Mouse (Mus musculus) liver, embryonic 13.5 days (tissue): ENCODE results near the gene Clock. TPM values are rescaled to one million over a fixed set of nuclear protein-coding genes. Genes with fewer than 3 reads are reported as not detected.

ENCODE experiments used
- ATAC-seq: fragments of 200-750 bp; cut with Nextera tagmentation; 2 replicates; pipeline ENCODE4 v1.8.0; 2017; ENCODE audit warnings: low read depth, mild to moderate bottlenecking, moderate number of reproducible peaks, moderate library complexity
- DNase-seq: peaks from one replicate; pipeline ENCODE4 v3.0.0; 2022
- H3K27ac ChIP-seq: fragments of 300-500 bp; sonication (generic); 2 replicates; pipeline ENCODE4 v1.5.1; 2015; ENCODE audit warnings: moderate library complexity, mild to moderate bottlenecking, inconsistent platforms
- H3K27me3 ChIP-seq: fragments of 300-500 bp; sonication (generic); 2 replicates; pipeline ENCODE4 v1.6.1; 2015; ENCODE audit warnings: mild to moderate bottlenecking, inconsistent platforms
- H3K36me3 ChIP-seq: fragments of 300-500 bp; sonication (generic); 2 replicates; pipeline ENCODE4 v1.6.1; 2015; ENCODE audit warnings: mild to moderate bottlenecking, inconsistent platforms
- H3K4me1 ChIP-seq: fragments of 300-500 bp; sonication (generic); replicated peaks from 2 replicates; pipeline ENCODE4 v1.6.1; 2015; ENCODE audit warnings: inconsistent platforms
- H3K4me2 ChIP-seq: fragments of 300-500 bp; sonication (generic); 2 replicates; pipeline ENCODE4 v1.6.1; 2015; ENCODE audit warnings: inconsistent platforms, mild to moderate bottlenecking, moderate library complexity
- H3K4me3 ChIP-seq: fragments of 300-500 bp; sonication (generic); replicated peaks from 2 replicates; pipeline ENCODE4 v1.5.1; 2015; ENCODE audit warnings: mild to moderate bottlenecking, inconsistent platforms
- H3K9ac ChIP-seq: fragments of 300-500 bp; sonication (generic); 2 replicates; pipeline ENCODE4 v1.6.1; 2015; ENCODE audit warnings: mild to moderate bottlenecking, inconsistent platforms
- H3K9me3 ChIP-seq: fragments of 300-500 bp; sonication (generic); replicated peaks from 2 replicates; pipeline ENCODE4 v1.6.1; 2016; ENCODE audit warnings: inconsistent platforms
- WGBS: fragments of 180-500 bp; shearing (Covaris S2); methylation state at CpG from one replicate; pipeline ENCODE4 v1.1.7; 2015; ENCODE audit not compliant: insufficient replicate concordance; 5-methylcytosine and 5-hydroxymethylcytosine counted together
- polyA plus RNA-seq: library from polyadenylated mRNA; unstranded; fragments of >200 nt; fragmentation: Nextera tagmentation; extraction: Ambion mirVana; gene quantifications from 2 replicates; pipeline ENCODE4 v1.2.1, GENCODE M21; 2015

The Clock gene
- polyA plus RNA-seq, 1 experiment from 2014 or later: 1.7 TPM

- 48% methylated on average over 2 of the region's 2 CpGs for WGBS
- Histone ChIP-seq H3K4me2 (no peak overlapping the region), H3K9me3 (no peaks in the 10 kb centered on the region), H3K4me3 (no peak overlapping the region), H3K9ac (no peak overlapping the region), H3K27me3 (peaks cover 30% of the 10 kb centered on the region), H3K27ac (no peak overlapping the region), H3K36me3 (no peaks in the 10 kb centered on the region), H3K4me1 (peaks cover 13% of the 10 kb centered on the region)
- DNase-seq: no peak
- ATAC-seq: no peak
Observed at GRCm38 (mm10) chr5:76308206-76308605, 3.6 kb upstream of the Clock start.

GRCm38 (mm10) chr5:76306261-76306660 is 1.7 kb upstream of the Clock start:
- Histone ChIP-seq H3K27ac (no peak overlapping the region), H3K27me3 (peaks cover 30% of the 10 kb centered on the region), H3K4me1 (peaks cover 17% of the 10 kb centered on the region), H3K36me3 (no peaks in the 10 kb centered on the region), H3K9ac (no peak overlapping the region), H3K4me2 (no peak overlapping the region), H3K4me3 (no peak overlapping the region), H3K9me3 (no peaks in the 10 kb centered on the region)
- no peak for ATAC-seq
- 69% methylated on average over 3 of the region's 3 CpGs for WGBS
- DNase-seq: no peak

GRCm38 (mm10) chr5:76305616-76306015 is 1.0 kb upstream of the Clock start:
- no peak overlapping the region for H3K27ac ChIP-seq
- DNase-seq (no peak), ATAC-seq (no peak)
- peaks cover 30% of the 10 kb centered on the region for H3K27me3 ChIP-seq
- H3K36me3 ChIP-seq: no peaks in the 10 kb centered on the region
- H3K4me2 ChIP-seq: peak overlapping the region; percentile 90
- no peaks in the 10 kb centered on the region for H3K9me3 ChIP-seq
- H3K4me3 ChIP-seq: peak overlapping the region; percentile 85
- H3K9ac ChIP-seq: no peak overlapping the region
- peaks cover 17% of the 10 kb centered on the region for H3K4me1 ChIP-seq
- WGBS: 8% methylated on average over 8 of the region's 8 CpGs

- Histone ChIP-seq H3K9ac (peak overlapping the region; percentile 84), H3K36me3 (no peaks in the 10 kb centered on the region), H3K4me3 (peak overlapping the region; percentile 85), H3K4me2 (peak overlapping the region; percentile 90), H3K27ac (peak overlapping the region; percentile 74), H3K9me3 (no peaks in the 10 kb centered on the region), H3K27me3 (peaks cover 22% of the 10 kb centered on the region), H3K4me1 (peaks cover 17% of the 10 kb centered on the region)
- peak; percentile 82 for ATAC-seq
- DNase-seq: peak; percentile 42
- under 1% methylated on average over 99 of the region's 100 CpGs for WGBS
Observed at GRCm38 (mm10) chr5:76303745-76304451, 694 bp downstream of the Clock start.

GRCm38 (mm10) chr5:76303379-76303744 is 1.2 kb downstream of the Clock start:
- 0 out of 2 replicates have a peak overlapping the region, but pooled peaks have one; percentile 12 for H3K27ac ChIP-seq
- DNase-seq (no peak), ATAC-seq (no peak)
- H3K36me3 ChIP-seq: no peaks in the 10 kb centered on the region
- no peaks in the 10 kb centered on the region for H3K9me3 ChIP-seq
- H3K4me1 ChIP-seq: peaks cover 17% of the 10 kb centered on the region
- peak overlapping the region; percentile 85 for H3K4me3 ChIP-seq
- peak overlapping the region; percentile 90 for H3K4me2 ChIP-seq
- peak overlapping the region; percentile 84 for H3K9ac ChIP-seq
- 6% methylated on average over 11 of the region's 11 CpGs for WGBS
- H3K27me3 ChIP-seq: peaks cover 22% of the 10 kb centered on the region

- Histone ChIP-seq H3K4me2 (no peak overlapping the region), H3K4me1 (peaks cover 17% of the 10 kb centered on the region), H3K27me3 (peaks cover 21% of the 10 kb centered on the region), H3K4me3 (no peak overlapping the region), H3K36me3 (no peaks in the 10 kb centered on the region), H3K9ac (no peak overlapping the region), H3K9me3 (no peaks in the 10 kb centered on the region), H3K27ac (no peak overlapping the region)
- ATAC-seq (no peak), DNase-seq (no peak)
- WGBS: 61% methylated on average over 2 of the region's 2 CpGs
Observed at GRCm38 (mm10) chr5:76302009-76302408, 2.6 kb downstream of the Clock start.

GRCm38 (mm10) chr5:76289234-76289691 is 15.3 kb downstream of the Clock start:
- no peak overlapping the region for H3K27ac ChIP-seq
- no peaks in the 10 kb centered on the region for H3K27me3 ChIP-seq
- no peak overlapping the region for H3K9ac ChIP-seq
- 68% methylated on average over 8 of the region's 8 CpGs for WGBS
- no peak for DNase-seq
- peaks cover 16% of the 10 kb centered on the region for H3K4me1 ChIP-seq
- no peak overlapping the region for H3K4me2 ChIP-seq
- ATAC-seq: no peak
- no peaks in the 10 kb centered on the region for H3K36me3 ChIP-seq
- no peak overlapping the region for H3K4me3 ChIP-seq
- no peaks in the 10 kb centered on the region for H3K9me3 ChIP-seq

GRCm38 (mm10) chr5:76288256-76288655 is 16.3 kb downstream of the Clock start:
- Histone ChIP-seq H3K4me2 (no peak overlapping the region), H3K9ac (no peak overlapping the region), H3K4me3 (no peak overlapping the region), H3K4me1 (peaks cover 21% of the 10 kb centered on the region), H3K27me3 (no peaks in the 10 kb centered on the region), H3K36me3 (no peaks in the 10 kb centered on the region), H3K27ac (no peak overlapping the region), H3K9me3 (no peaks in the 10 kb centered on the region)
- WGBS: 76% methylated on average over 3 of the region's 3 CpGs
- DNase-seq (no peak), ATAC-seq (no peak)

GRCm38 (mm10) chr5:76287062-76287461 is 17.5 kb downstream of the Clock start:
- ATAC-seq: no peak
- no peaks in the 10 kb centered on the region for H3K36me3 ChIP-seq
- no peaks in the 10 kb centered on the region for H3K27me3 ChIP-seq
- H3K27ac ChIP-seq: no peak overlapping the region
- H3K4me3 ChIP-seq: no peak overlapping the region
- H3K9me3 ChIP-seq: no peaks in the 10 kb centered on the region
- H3K4me1 ChIP-seq: peaks cover 21% of the 10 kb centered on the region
- H3K4me2 ChIP-seq: no peak overlapping the region
- DNase-seq: no peak
- H3K9ac ChIP-seq: no peak overlapping the region
- 55% methylated on average over 5 of the region's 5 CpGs for WGBS

- Histone ChIP-seq H3K4me3 (no peak overlapping the region), H3K27ac (no peak overlapping the region), H3K9me3 (no peaks in the 10 kb centered on the region), H3K9ac (no peak overlapping the region), H3K4me2 (no peak overlapping the region), H3K36me3 (no peaks in the 10 kb centered on the region), H3K4me1 (peaks cover 21% of the 10 kb centered on the region), H3K27me3 (no peaks in the 10 kb centered on the region)
- 81% methylated on average over 4 of the region's 4 CpGs for WGBS
- DNase-seq: no peak
- ATAC-seq: no peak
Observed at GRCm38 (mm10) chr5:76285699-76286098, 18.9 kb downstream of the Clock start.

- ATAC-seq (peak; percentile 90), DNase-seq (peak; percentile 24)
- Histone ChIP-seq H3K36me3 (no peaks in the 10 kb centered on the region), H3K9me3 (no peaks in the 10 kb centered on the region), H3K4me3 (no peak overlapping the region), H3K27ac (no peak overlapping the region), H3K4me2 (no peak overlapping the region), H3K9ac (no peak overlapping the region), H3K4me1 (peaks cover 16% of the 10 kb centered on the region), H3K27me3 (no peaks in the 10 kb centered on the region)
- 11% methylated on average over 1 of the region's 1 CpGs for WGBS
Observed at GRCm38 (mm10) chr5:76283890-76284289, 20.7 kb downstream of the Clock start.

GRCm38 (mm10) chr5:76274977-76275376 is 29.6 kb downstream of the Clock start:
- DNase-seq: no peak
- no peak overlapping the region for H3K4me3 ChIP-seq
- no peaks in the 10 kb centered on the region for H3K27me3 ChIP-seq
- H3K36me3 ChIP-seq: no peaks in the 10 kb centered on the region
- H3K4me1 ChIP-seq: no peaks in the 10 kb centered on the region
- H3K9ac ChIP-seq: no peak overlapping the region
- 43% methylated on average over 4 of the region's 4 CpGs for WGBS
- no peaks in the 10 kb centered on the region for H3K9me3 ChIP-seq
- no peak overlapping the region for H3K4me2 ChIP-seq
- no peak for ATAC-seq
- no peak overlapping the region for H3K27ac ChIP-seq
